Mouse (Mus musculus) stomach, postnatal 0 days (tissue): ENCODE results near the gene Cyp27b1.

Source experiments
- CTCF ChIP-seq: IDR thresholded peaks from 2 replicates; pipeline ENCODE4 v1.5.1; 2016; ENCODE audit warnings: antibody characterized with exemption, low read depth, mild to moderate bottlenecking, moderate library complexity
- EP300 ChIP-seq: optimal IDR thresholded peaks from 2 replicates; pipeline ENCODE3; 2016; ENCODE audit warnings: antibody characterized with exemption

DNA sequence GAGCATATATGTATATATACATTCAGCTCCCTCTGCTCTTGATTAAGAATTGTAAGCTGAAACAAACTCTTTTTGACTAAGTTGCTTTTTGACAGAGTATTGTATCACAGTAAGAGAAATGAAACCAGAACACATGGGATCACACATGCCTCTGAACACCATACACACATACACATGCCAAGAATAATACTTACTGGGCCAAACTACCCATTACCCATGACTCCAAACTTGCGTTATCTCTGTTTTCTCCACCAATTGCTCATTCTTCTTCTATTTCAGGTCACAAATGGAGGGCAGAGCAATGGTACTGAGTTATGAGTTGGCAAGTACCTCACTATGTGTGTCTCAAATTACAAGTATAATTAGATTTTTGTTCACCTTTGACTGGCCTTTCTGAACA, 25.9 kb downstream of the Cyp27b1 start:
- no peak for TF ChIP-seq CTCF
- no peak for TF ChIP-seq EP300
